ENCODE assay signal across 8 mouse cellular contexts in the genomic region with DNA sequence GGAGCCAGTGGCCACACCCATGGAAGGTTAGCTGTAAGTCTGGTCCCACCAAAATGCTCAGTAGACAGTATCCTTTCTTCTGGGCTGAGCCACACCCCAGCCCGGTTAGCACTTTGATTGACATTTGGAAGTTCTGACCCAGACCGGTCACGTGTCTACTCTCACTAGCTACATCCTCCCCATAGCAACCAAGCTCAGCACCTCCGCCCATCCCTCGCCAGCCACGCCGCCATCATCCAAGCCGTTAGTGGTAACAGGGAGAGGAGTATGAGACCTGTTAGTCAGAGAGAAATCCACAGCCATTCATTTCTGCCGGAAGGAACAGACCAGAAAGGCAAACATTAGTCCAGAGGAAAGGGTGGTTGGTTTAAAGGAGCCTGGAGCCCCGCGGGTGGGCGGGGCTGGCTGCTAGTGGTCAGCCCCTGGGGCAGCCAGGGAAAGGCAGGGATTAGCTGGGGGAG. TPM values are rescaled to one million over a fixed set of nuclear protein-coding genes. Genes with fewer than 3 reads are reported as not detected.
DNase-seq lines count a peak whose midpoint lies in the region; ATAC-seq lines count a peak whose summit lies in the region.

No protein-coding gene starts in this region.

- peaks cover 55% of the 10 kb centered on the region for H3K4me1 ChIP-seq in forebrain, embryonic 15.5 days
- H3K4me1 ChIP-seq in limb, embryonic 11.5 days (ENCODE audit: control insufficient read depth, insufficient read depth, low read length) = peaks cover 7% of the 10 kb centered on the region; the same call in 1 of the 2 replicates

- H3K4me3 ChIP-seq in forebrain, embryonic 15.5 days = no peak overlapping the region
- H3K4me3 ChIP-seq in limb, embryonic 11.5 days (ENCODE audit: low read depth, low read length) = no peak overlapping the region

- H3K27me3 ChIP-seq in forebrain, embryonic 15.5 days = no peaks in the 10 kb centered on the region
- no peaks in the 10 kb centered on the region for H3K27me3 ChIP-seq in limb, embryonic 11.5 days (ENCODE audit: control insufficient read depth, insufficient read depth, low read length)

- 2% methylated on average over 12 of the region's 12 CpGs for WGBS in forebrain, embryonic 15.5 days
- WGBS in limb, embryonic 11.5 days = 22% methylated on average over 12 of the region's 12 CpGs

- peaks cover 21% of the 10 kb centered on the region for H3K36me3 ChIP-seq in forebrain, embryonic 15.5 days
- H3K36me3 ChIP-seq in limb, embryonic 11.5 days (ENCODE audit: control insufficient read depth, insufficient read depth, low read length) = no peaks in the 10 kb centered on the region

- H3K9ac ChIP-seq in forebrain, embryonic 15.5 days (replicated peaks) = 0 out of 2 replicates have a peak overlapping the region, but pooled peaks have one; percentile 4
- peak overlapping the region; percentile 28; the same call in 1 of the 2 replicates for H3K9ac ChIP-seq in limb, embryonic 11.5 days (ENCODE audit: low read length)

- H3K4me2 ChIP-seq in forebrain, embryonic 15.5 days (replicated peaks) = peak overlapping the region; percentile 10; the same call in 1 of the 2 replicates
- peak overlapping the region; percentile 24; the same call in 1 of the 2 replicates for H3K4me2 ChIP-seq in limb, embryonic 11.5 days (ENCODE audit: low read depth, severe bottlenecking)

- peak; percentile 30 for ATAC-seq in forebrain, embryonic 15.5 days (replicated peaks)
- no peak for ATAC-seq in limb, embryonic 11.5 days (ENCODE audit: insufficient number of reproducible peaks, low FRiP score, low TSS enrichment, low read depth)
- no peak for ATAC-seq in cerebellum, adult (ENCODE audit: insufficient number of reproducible peaks, low FRiP score, low TSS enrichment)

- H3K27ac ChIP-seq in forebrain, embryonic 15.5 days (replicated peaks) = peak overlapping the region; percentile 72
- H3K27ac ChIP-seq in limb, embryonic 11.5 days (replicated peaks; ENCODE audit: low read depth, low read length) = peak overlapping the region; percentile 18; the same call in 1 of the 2 replicates

- DNase-seq in lung, postnatal 10 days = peak; percentile 18
- no peak for DNase-seq in lung, postnatal 36 days
- no peak for DNase-seq in limb, embryonic 11.5 days (ENCODE audit: low spot score)
- peak; percentile 57 for DNase-seq in right cerebral cortex, postnatal 4 days
- DNase-seq in cerebellum, postnatal 25 days = no peak
- no peak for DNase-seq in thymus, postnatal 10 days (ENCODE audit: low spot score in 2 of 2)

- H3K9me3 ChIP-seq in forebrain, embryonic 15.5 days = no peaks in the 10 kb centered on the region
- H3K9me3 ChIP-seq in limb, embryonic 11.5 days (ENCODE audit: control insufficient read depth, low read length) = no peaks in the 10 kb centered on the region

RNA-seq across cellular contexts. Expression of gene Cryba4, which starts 37.0 kb away (rescaled TPM):
- 1.6 and 1.8 TPM in 2 replicates for polyA plus RNA-seq in forebrain, embryonic 15.5 days (2015; fragmentation: Nextera tagmentation; extraction: Ambion mirVana)
- polyA plus RNA-seq in limb, embryonic 11.5 days (2014; fragmentation: Nextera tagmentation; extraction: Ambion mirVana) = 0.20 and 0.61 TPM in 2 replicates

RNA-seq across cellular contexts. Expression of gene Crybb1, which starts 40.3 kb away (rescaled TPM):
- 5.4 and 5.5 TPM in 2 replicates for polyA plus RNA-seq in forebrain, embryonic 15.5 days (2015; fragmentation: Nextera tagmentation; extraction: Ambion mirVana)
- polyA plus RNA-seq in limb, embryonic 11.5 days (2014; fragmentation: Nextera tagmentation; extraction: Ambion mirVana) = 0.20 TPM in 1 of 2 replicates, not detected in the other

Comparison
In these comparisons a context has a peak if more than half of its experiments do, and no peak if none do; other contexts are left out.
1. DNase-seq: peak in lung, postnatal 10 days (single experiment) and right cerebral cortex, postnatal 4 days (single experiment); none in lung, postnatal 36 days (single experiment), limb, embryonic 11.5 days (single experiment), cerebellum, postnatal 25 days (0 of 2) and thymus, postnatal 10 days (0 of 2).